Mouse (Mus musculus) neural tube, embryonic 11.5 days (tissue): ENCODE measurements at regions not wholly inside any gene's neighbourhood (a gene's known extent, or its start where the extent isn't known, plus 50 kb on each side); places are given as distances from the start of the nearest gene placed in this dataset.

Source experiments
- ATAC-seq: fragments of 200-750 bp; cut with Nextera tagmentation; 2 replicates; pipeline ENCODE4 v1.8.0; 2017; ENCODE audit warnings: moderate number of reproducible peaks, mild to moderate bottlenecking, moderate TSS enrichment, moderate library complexity; ENCODE audit not compliant: insufficient read depth, low FRiP score, low TSS enrichment
- DNase-seq: peaks from one replicate; pipeline ENCODE4 v3.0.0-alpha.2; 2015; ENCODE audit warnings: low spot score
- H3K27ac ChIP-seq: fragments of 300-500 bp; sonication (generic); 2 replicates; pipeline ENCODE4 v1.5.1; 2014; ENCODE audit warnings: low read depth, mild to moderate bottlenecking, low read length
- H3K27me3 ChIP-seq: fragments of 300-500 bp; sonication (generic); 2 replicates; pipeline ENCODE4 v1.6.1; 2014; ENCODE audit warnings: mild to moderate bottlenecking, low read length, mixed read lengths; ENCODE audit not compliant: control insufficient read depth, insufficient read depth
- H3K36me3 ChIP-seq: fragments of 300-500 bp; sonication (generic); 2 replicates; pipeline ENCODE4 v1.6.1; 2014; ENCODE audit warnings: mild to moderate bottlenecking, low read length, moderate library complexity, mixed read lengths; ENCODE audit not compliant: control insufficient read depth, insufficient read depth
- H3K4me1 ChIP-seq: fragments of 300-500 bp; sonication (generic); 2 replicates; pipeline ENCODE4 v1.6.1; 2014; ENCODE audit warnings: low read length, mixed read lengths; ENCODE audit not compliant: control insufficient read depth, insufficient read depth
- H3K4me2 ChIP-seq: fragments of 300-500 bp; sonication (generic); 2 replicates; pipeline ENCODE4 v1.6.1; 2014; ENCODE audit warnings: low read depth, mild to moderate bottlenecking, moderate library complexity
- H3K4me3 ChIP-seq: fragments of 300-500 bp; sonication (generic); 2 replicates; pipeline ENCODE4 v1.5.1; 2014; ENCODE audit warnings: low read depth, low read length
- H3K9ac ChIP-seq: fragments of 300-500 bp; sonication (generic); 2 replicates; pipeline ENCODE4 v1.6.1; 2014; ENCODE audit warnings: mild to moderate bottlenecking, low read length
- H3K9me3 ChIP-seq: fragments of 300-500 bp; sonication (generic); 2 replicates; pipeline ENCODE4 v1.6.1; 2016; ENCODE audit warnings: low read length; ENCODE audit not compliant: control insufficient read depth
- WGBS: fragments of 180-500 bp; shearing (Covaris S2); extraction: QIAGEN DNeasy Blood & Tissue Kit; methylation state at CpG from one replicate; pipeline ENCODE4 v1.1.7; 2014; 5-methylcytosine and 5-hydroxymethylcytosine counted together

DNA sequence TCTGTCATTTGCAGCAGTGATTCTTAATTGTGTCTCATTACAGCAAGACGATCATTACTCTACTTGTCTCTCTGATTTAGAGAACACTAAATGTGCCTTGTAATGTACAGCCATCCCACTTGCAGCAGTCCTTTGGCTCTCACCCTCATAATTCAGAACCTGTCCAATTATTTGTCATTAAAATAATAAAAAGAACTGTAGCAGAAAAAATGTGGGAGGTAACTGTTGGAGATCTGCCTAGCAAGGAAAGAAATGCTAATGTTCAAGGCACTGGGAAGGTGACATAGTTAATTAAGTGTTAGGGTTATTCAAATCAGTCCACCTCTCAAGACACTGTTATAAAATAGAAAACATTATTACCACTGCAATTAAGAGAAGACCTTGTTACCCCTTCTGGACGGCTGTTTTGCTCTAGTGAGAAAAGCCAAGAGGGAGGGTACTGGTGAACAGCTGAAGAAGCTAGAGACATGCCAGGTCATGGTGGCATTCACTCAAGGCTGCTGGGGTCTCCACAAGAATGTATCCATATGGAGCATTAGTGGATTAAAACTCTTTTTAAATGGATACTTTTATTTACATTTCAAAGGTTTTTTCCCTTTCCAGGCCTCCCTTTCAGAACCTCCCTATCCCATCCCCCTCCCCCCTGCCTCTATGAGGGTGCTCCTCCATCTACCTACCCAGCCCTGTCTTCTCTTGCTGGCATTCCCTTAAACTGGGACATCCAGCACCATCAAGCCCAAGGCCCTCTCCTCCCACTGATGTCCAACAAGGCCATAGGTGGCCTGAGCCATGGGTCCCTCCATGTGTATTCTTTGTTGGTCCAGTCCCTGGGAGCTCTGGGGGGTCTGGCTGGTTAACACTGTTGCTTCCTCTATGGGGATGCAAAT, 69.4 kb downstream of the Gm11487 start:
- 60% methylated on average over 2 of the region's 2 CpGs for WGBS
- peak; percentile 48; the same call in 1 of the 2 replicates for ATAC-seq
- H3K4me1 ChIP-seq = no peaks in the 10 kb centered on the region

More for the DNA sequence above, 69.4 kb downstream of the Gm11487 start:
- H3K27ac ChIP-seq = no peak overlapping the region
- H3K9ac ChIP-seq = no peak overlapping the region
- no peak overlapping the region for H3K4me3 ChIP-seq
- no peaks in the 10 kb centered on the region for H3K27me3 ChIP-seq
- no peak overlapping the region for H3K4me2 ChIP-seq
- H3K9me3 ChIP-seq = 0 out of 2 replicates have a peak, but pooled peaks cover 1% of the 10 kb centered on the region
- DNase-seq = no peak
- H3K36me3 ChIP-seq = no peaks in the 10 kb centered on the region
